Mouse (Mus musculus) urinary bladder, adult 18-20 months (tissue): ENCODE results near the gene Prmt8.

Source experiments
- DNase-seq, 2 experiments: peaks; one replicate each; pipeline ENCODE4 v3.0.0; 2022; ENCODE audit warnings: low spot score in 2 of 2, mixed read lengths in 2 of 2

The Prmt8 gene

DNA sequence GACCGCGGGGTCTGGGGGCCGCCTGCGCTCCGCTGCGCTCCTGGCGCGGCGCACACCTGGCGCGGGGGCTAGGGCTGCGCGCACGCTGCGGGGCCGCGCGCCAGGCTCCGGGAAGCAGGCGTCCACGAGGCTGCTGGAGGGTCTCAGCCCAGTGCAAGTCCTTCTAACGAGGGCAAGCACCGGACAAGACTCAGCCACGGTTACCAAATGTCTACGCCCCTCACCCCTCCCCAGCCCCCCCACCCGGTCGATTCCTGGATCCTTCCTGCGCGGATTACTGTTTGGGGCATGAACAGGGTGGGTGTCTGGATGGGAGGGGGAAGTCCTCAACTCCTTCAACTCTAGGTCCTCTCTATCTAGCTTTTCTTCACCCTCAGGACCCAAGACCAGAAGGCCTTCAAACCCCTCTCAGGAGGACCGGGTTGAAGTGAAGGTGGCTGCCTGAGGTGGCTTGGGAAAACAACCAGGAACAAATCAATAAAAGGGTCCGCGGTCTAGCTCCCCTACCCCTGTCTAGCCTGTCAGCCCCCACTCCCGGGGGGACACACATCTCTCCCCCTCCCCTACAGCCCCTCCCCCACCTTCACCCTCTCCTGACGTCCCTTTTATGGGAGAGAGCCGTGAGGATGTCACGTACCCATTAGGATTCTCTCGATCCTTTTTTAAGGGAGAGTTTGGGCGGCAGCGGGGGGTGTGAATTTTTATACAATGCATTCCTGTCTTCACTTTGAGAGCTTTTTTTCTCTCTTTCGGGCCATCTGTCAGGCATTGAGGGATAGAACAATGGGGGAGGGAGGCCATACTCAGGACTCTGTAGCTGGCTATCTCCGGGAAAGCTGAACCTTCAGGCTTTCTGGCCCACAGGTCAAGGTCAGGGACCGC is at the start of gene Prmt8:
Gene Prmt8, minus strand, starts transcription at position 198 of the 882 bp plus-strand sequence.
- DNase-seq, result no peak

DNA sequence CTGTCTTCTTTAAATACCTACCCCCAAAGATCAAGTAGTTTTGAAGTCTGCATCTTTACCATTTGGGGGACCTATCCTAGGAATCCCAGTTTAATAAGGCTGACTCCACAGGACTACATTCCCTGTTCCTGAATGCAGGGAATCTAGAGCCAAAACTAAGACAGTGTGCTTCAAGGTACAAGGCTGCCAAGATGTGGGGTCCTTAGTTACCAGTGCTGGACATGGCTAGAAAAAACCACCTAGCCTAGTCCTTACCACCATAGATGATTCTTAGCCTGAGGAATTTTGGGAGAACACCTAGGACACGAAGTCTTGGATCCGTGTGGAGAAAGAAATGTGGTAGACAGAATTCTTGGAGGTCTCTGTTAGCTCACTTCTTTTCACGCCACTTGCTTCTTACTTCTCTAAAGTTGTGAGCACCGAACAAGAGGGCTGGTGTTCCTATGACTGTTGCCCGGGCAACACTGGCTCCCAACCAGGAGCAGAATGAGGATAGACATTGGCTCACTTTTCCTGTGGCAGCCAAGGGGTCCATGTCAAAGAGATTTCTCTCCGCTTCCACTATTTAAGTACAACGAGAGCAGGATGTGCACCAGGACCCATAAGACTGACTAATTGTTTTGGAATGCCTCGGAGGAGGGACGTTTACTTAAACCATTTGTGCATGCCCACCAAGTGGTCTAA is 33.9 kb upstream of the Prmt8 start:
- no peak for DNase-seq

DNA sequence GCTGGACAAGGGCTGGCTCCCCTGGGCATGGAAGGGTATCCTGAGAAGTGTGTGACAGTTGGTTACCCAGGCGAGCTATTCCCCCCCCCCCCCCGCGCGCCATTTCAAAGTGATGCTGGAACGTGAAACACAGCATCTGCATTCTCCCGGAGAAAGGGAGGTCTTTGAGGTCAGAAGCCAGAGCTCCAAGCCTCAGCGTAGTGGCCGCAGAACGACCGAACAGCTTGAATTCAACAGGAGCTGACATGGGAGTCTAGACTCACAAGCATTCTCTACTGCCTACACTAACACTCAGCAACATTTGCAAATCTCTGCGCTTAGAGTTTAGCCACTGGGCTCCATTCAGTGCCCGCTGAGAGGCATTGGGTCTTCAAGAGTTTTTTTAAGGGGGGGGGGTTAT is 32.9 kb upstream of the Prmt8 start:
- DNase-seq, result no peak

DNA sequence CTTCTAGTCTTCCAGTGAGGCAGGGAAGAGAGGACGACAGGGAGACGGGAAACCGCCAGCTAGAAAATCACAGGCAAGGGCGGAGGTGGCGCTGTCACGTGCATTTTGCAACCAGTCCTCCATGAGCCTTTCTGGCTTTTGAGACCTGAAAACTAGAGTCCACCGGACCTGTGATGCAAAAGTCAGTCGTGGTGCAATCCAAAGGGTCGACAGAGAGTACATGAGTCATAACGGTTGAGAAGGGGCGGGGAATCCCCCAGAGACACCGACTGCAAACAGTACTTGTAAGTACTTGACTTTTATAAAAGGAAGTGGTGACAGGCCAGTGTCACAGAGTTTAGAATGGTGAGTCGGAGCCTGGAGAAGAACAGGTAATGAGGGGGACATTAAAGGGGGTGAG is 20.8 kb upstream of the Prmt8 start:
- peak in 1 of 2 experiments; percentile 10 for DNase-seq

DNA sequence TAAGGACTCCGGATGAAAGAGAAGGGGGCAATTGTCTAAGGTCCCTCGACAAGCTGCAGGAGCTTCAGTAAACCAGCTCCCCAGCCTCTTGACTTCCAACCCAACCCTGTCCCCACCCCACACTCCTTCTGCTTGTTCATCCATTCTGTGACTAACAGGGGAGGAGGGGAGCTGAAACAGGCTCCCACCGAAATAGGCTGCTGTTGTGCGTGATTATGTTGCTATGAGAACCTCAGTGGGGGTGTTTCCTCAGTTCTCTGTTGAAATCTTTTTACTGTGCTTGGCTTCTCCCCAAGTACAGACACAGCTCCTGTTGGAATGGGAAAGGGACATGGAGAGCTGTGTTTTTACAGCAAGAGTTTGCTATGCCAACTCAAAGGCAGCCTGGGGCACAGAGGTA is 1.5 kb upstream of the Prmt8 start:
- no peak for DNase-seq

DNA sequence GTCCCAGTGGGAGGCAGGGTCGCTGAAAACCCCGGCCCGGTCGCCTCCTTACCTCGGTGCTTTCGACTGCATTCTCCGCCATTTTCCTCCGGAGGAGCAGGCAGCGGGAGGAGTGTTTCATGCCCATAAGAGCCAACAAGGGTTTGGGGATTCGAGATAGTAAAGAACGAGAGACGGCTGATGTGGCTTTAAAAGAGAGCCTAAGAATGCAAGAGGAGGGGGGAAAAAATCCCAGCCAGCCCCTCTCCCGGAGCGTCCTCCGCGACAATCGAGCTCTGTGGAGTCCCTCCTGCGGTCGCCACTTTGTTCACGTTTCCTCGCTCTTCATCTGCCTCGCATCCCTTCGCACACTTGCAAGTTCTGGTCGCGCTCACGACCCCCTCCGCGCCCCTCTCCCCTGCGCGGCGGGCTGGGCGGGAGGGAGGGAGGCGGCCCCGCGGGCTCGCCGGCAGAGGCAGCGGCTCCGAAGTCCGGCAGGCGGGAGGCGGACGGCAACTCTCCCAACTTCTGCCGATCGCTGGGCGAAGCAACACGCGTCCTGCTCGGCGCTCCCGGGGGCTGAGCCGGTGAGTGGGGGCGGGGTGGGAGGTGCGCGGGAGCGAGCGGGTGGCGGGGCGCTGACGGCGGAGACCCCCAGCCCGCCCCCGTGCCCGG is 524 bp downstream of the Prmt8 start:
- no peak for DNase-seq

DNA sequence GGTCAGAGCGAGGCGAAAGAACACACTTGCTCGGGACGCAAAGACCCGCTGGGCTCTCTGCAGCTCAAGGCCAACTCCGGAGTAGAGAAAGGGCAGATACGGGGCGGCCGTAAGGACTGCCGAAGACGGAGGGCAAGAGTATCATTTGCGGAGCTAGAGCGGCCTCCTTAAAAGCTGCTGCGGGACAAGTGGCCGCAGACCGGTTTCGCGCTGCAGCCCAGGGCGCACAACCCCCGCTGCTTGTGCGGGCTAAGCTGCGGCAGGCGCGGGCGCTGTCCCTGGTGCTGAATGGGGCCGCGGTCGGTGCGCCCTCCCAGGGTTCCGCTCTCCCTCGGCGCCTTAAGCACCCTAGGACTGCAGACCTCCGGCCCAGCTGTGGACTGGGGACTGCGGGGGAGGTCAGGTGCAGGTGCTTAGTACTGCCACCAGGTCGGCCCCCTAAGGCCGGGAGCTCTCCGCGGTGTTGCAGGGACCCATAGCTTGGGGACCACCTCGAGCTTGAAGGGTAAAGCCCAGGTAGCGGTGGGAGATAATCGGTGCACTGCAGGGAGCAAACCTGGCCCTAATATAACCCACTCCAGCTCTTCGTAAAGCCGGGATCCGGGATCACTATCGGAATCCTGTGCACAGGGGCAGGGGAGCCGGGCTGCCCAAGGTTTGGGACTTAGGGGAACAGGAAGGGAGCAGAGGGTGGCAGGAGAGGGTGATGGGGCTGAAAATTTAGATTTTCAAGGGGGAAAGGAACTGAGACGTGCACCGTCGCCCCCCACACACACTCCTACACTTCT is 1.4 kb downstream of the Prmt8 start:
- DNase-seq, result peak; percentile 6 to 38

DNA sequence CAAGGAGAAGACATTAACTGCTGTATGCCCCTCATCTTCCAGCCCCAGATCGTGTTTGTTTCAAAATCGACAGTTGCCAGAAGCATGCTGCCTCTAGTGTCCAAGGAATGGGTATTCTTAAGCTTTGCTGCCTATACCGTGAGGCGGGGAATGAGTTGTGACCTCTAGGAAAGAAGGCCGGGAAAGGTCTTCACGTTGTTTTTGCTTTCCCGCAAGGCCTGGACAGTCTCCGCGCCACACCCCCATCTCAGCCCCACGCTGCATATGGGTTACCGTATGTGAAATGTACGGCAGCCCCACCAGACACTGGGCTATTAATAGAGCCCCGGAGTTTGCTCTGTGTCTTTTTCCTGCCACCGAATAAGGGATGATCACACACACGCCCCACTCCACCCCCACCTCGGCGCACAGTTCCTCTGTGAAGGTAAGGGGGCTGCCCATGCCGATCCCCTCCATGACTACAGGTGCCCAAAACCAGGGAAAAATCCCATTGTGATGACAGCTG is 2.0 kb downstream of the Prmt8 start:
- DNase-seq, result no peak

DNA sequence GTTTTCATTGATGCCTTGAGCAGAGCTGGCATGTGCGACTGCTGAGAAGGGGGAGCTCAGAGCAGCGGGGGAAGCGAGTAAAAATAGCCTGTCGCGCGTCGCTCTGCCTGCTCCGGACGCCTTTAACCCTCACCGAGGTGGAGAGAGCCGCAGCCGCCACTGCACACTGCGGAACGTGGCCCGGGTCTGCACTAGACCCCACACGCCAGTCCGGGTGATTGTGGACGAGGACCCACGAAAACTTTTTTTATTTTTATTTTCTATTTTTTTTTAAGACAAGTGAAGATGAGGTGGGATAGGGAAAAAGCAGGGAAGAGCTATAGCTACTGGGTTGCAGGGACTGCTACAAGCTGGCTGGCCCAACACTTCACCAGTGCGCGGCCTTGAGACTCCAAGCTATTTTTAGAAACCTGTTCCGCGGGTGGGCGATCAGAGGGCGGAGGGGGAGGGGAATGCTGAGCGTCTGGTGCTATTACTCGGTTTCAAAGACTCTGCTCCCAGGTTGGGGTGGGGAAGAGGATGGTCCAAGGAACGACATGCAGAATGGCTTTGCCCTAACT is 2.6 kb downstream of the Prmt8 start:
- no peak for DNase-seq

DNA sequence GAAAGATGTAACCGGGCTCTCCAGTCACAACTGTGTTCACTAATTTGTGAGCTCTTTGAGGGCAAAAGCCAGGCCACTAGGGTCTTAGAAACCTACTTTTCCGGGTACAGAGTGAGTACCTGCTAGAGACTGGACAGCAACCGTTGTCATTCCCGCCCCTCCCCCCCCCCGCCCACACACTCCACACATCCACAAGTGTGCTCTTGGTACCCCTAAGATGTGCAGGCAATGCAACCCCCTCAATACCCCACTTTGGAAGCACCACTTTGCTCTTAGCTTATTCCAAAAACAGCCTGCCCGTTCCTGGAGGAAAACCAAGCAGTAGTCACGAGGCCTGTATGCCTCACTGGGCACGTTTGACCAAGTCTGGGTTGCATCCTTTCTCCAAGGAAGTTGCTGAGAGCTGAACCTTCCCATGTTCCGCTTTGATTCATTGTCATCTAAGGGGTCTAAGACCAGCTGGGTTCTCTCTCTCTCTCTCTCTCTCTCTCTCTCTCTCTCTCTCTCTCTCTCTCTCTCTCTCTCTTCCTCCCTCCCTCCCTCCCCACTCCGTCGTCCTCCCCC is 3.1 kb downstream of the Prmt8 start:
- DNase-seq, result no peak

DNA sequence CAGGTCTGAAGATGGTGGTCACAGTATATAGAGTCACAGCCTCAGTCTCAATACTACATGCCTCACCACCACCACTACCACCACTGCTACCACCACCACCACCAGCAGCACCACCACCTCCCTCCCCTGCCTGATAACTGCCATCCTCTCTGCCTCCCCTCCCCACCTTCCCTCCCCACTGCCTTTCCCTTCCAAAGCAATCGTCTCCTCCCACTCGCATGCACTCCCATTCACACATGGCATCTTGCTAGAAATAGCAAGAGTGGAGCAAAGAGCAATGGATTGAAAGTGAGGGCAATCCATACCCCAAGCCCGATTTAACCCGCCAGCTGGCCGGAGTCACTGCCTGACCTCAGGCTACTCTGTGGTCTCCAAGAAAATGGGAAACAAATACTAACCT is 3.7 kb downstream of the Prmt8 start:
- DNase-seq, result no peak

DNA sequence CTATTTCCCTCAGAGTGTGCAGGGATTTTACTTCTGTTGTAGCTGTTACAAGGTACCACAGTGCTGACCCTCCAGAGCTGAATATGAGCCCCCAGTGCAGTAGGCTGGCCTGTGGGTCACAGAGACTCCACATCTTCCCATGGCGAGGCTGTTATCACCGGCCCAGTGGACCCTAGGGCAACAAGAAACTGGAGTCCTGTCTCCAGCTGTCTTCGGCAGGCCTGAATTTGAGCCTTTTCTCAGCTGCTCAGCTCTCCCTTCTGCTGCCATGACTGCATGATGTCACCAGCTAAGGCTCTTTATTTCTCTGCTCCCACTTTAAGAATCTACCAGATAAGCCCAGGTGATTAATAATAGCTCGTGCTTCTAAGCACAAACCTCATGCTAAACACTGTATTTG is 11.0 kb downstream of the Prmt8 start:
- DNase-seq, result no peak

DNA sequence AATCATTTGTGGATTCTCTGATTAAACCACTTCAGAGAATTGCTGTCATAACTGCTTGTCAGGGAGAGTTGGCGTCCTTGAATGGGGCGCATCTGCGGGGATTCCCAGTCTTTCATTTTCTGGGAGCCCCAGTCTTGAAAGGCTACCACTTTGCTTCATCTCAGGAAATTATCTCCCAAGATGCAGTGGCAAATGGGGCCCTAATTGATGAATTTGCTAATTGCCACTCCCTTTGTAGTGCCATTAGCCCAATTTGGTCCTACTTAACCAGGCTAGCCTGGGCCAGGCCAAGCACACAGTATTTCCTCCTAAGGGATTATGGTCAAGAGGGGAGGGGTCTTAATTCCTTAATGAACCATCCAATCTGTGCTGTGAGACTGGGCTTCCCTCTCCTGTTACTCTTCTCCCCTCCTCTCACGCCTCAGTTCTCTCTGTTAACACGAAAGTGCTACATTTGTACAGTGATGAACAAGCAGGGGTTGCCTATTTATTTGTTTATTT is 11.6 kb downstream of the Prmt8 start:
- DNase-seq, result no peak

DNA sequence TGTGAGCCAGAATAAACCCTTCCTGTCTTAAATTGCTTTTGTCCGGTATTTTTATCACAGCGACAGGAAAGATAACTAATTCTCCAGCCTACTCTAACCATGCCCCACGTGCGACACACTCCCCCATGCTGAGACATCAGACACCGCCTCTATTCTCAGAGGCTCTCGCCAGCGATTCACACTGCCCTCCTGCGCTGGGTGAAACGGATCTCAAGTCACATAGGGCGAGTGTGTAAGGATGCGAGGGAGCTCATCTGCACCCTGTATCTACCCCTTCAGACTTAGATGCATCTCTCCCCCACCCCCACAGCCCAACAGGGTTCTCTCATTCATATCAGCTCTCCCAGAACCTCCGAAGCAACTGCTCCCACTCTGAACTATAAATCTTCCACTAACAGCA is 12.4 kb downstream of the Prmt8 start:
- no peak for DNase-seq

DNA sequence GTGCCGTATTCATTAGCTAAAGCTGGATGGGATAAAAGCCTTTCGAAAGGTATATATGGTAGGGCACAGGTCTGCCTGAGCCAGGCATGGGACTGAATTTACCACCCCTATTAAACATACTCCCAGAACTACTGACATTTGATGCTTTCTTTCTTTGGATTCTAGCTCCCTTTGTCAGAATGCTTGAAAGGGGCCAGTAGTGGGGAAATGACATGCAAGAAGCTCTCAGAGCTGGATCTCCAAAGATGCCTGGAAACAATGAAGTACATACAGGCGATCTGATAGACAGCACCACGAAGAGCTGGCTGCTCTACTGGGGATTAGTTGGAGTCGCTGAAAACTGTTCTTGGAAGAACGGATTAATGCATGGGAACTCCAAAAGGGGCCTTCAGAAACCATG is 16.0 kb downstream of the Prmt8 start:
- DNase-seq, result no peak

DNA sequence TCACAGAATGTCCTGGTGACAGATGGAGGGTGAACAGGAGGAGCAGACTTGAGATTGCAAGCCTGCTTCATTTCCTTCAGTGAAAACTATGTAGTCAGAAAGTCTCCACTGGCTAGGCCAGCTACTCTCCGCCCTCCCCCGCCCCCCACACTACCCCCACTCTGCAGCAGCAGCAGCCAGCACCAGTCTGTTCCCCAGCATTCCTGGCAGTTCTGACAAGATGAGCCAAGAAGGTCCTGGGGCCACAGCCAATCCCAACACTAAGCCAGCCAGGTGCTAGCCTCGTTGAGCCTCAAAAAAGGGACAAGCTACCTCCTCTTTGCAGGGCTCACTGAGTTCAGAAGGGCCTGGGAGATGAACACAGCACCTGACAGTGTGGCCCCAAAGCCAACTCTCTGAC is 16.6 kb downstream of the Prmt8 start:
- DNase-seq, result no peak

DNA sequence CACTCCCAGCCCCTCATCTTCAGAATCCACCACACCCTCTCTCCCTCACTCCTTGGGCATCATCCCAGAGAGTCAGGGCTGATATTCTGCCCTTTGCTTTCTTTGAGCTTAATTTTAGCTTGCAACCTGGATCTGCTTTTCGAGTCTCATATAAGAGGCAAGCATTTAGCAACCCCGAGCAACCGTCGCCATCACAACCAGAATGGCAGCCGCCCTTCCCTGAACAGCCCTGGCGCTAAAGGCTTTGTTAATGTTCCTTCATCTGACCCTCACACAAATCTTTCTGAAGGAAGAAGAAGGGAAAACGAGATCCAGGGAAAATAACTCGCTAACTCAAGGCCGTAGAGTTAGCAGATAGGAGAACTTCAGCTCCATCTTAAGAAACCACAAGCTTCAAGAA is 17.8 kb downstream of the Prmt8 start:
- no peak for DNase-seq

DNA sequence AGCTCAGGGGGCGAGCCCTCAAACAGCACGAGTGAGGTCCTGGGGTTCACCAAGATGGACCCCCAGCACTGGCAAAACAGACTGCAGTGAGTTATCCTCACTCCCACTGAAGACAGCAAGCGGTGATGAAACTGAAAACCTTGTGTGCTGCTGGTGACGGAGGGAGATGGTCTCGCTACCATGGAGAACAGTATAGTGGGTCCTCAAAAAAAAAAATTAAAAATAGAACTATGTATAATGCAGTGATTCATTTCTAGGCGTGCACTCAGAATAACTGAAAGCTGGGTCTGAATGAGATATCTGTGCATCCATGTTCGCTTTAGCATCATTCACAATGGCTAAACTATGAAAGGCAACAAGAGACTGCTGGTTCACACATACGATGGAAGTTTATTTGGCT is 20.5 kb downstream of the Prmt8 start:
- DNase-seq, result no peak

DNA sequence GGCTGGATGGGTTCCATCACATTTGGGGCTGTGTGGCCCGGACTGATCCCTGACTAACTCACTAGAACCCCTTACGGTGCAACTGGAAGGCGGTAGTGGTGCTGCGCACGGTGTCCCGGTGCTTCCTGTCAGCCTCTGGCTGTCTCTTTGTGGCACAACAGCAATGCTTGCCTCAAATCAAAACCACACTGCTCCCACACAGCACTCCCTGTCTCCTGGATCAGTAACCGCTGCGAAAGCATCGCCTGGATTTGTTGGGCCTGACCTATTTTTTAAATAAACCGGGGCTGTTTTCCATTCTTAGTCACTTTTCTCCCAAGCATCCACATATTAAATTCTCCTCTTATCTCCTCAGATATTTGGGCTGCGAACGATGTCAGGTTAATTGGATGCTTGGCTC is 27.0 kb downstream of the Prmt8 start:
- DNase-seq, result no peak

DNA sequence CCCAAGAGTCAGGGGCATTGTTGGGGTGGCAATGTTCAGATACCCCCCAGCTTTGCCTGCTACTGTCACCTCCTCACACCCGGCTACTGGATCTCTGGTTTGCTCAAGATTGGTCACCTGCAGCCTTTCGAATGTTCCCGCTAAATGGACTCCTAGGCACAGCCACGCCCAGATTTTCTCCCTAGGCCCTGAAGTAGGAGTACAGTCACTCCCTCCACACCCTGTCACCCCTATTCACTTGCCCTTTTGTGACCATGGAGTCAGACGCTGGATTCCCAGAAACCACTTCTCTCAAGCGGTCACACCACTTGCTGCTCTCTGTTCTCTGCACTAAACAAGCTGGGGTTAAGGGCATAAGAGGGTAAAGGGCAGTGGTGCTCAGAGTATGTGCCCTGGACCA is 28.1 kb downstream of the Prmt8 start:
- no peak for DNase-seq

DNA sequence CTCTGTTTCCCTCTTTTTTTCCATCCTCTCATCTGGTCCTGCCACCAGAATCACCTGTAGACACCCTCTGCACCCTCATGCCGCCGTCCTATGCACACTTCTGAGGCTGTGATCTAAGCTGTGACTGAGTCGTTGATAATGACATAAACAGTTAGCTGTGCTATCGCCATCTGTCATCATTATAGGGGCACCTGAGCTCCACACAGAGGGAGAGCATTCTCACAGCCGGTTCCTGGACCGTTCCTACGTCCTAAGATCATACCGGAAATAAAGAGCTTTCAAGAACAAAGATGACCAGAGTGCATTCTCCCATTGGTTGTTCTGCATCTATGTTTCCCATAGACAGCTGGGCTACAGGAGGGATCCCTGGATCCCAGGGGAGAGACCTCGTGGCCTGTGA is 28.6 kb downstream of the Prmt8 start:
- no peak for DNase-seq
